Mouse (Mus musculus) T-helper 1 cell (primary cell): ENCODE measurements around the gene Tnfrsf12a.

Experiments
- in situ Hi-C: fragments of 300-600 bp; cut with MboI, MseI; formaldehyde crosslinking; loops from one replicate; pipeline ENCODE4 v1.15.1; 2025; ENCODE audit warnings: high pct_unique_total_duplicates

Tnfrsf12a gene

GRCm38 (mm10) chr17:23651363-23651762 is 25.9 kb downstream of the Tnfrsf12a start:
- in situ Hi-C loops: no loop called here

GRCm38 (mm10) chr17:23645894-23646293 is 31.4 kb downstream of the Tnfrsf12a start:
- in situ Hi-C loops: no loop called here

GRCm38 (mm10) chr17:23644613-23645495 is 32.4 kb downstream of the Tnfrsf12a start, which contains the start of gene Mmp25:
Gene Mmp25, minus strand, starts transcription at chr17:23645277.
- in situ Hi-C loops: no loop called here

GRCm38 (mm10) chr17:23631241-23631640 is 46.0 kb downstream of the Tnfrsf12a start:
- in situ Hi-C loops: no loop called here

- in situ Hi-C loops: no loop called here
Measured at GRCm38 (mm10) chr17:23630195-23631020, 46.9 kb downstream of the Tnfrsf12a start.

GRCm38 (mm10) chr17:23627813-23628212 is 49.5 kb downstream of the Tnfrsf12a start:
- in situ Hi-C loops: no loop called here
